Mouse (Mus musculus): Measurements from ENCODE around the gene Xxylt1.

The Xxylt1 gene

GRCm38 (mm10) chr16:31081125-31081664, at the start of gene Xxylt1:
Xxylt1 (minus strand) TSS chr16:31081432.
- in situ Hi-C loops (cut with MboI, MseI), result loop anchor here (10.0 kb wide), 1 partner anchor 1984 kb away; the partner anchor contains the start of gene Lmln

- in situ Hi-C loops (cut with MboI, MseI), result no loop called here
Observed at GRCm38 (mm10) chr16:31128116-31128515, 46.9 kb upstream of the Xxylt1 start.

GRCm38 (mm10) chr16:31124991-31125390, 43.8 kb upstream of the Xxylt1 start:
- in situ Hi-C loops (cut with MboI, MseI), result no loop called here

GRCm38 (mm10) chr16:31121612-31122011, 40.4 kb upstream of the Xxylt1 start:
- in situ Hi-C loops (cut with MboI, MseI), result no loop called here

GRCm38 (mm10) chr16:31113596-31113995, 32.4 kb upstream of the Xxylt1 start:
- in situ Hi-C loops (cut with MboI, MseI), result no loop called here

GRCm38 (mm10) chr16:31101352-31101751, 20.1 kb upstream of the Xxylt1 start:
- in situ Hi-C loops (cut with MboI, MseI), result no loop called here

GRCm38 (mm10) chr16:31099906-31100305, 18.7 kb upstream of the Xxylt1 start:
- in situ Hi-C loops (cut with MboI, MseI), result no loop called here

GRCm38 (mm10) chr16:31094036-31094435, 12.8 kb upstream of the Xxylt1 start:
- in situ Hi-C loops (cut with MboI, MseI), result no loop called here

GRCm38 (mm10) chr16:31093186-31093585, 12.0 kb upstream of the Xxylt1 start:
- in situ Hi-C loops (cut with MboI, MseI), result no loop called here

GRCm38 (mm10) chr16:31081891-31082290, 659 bp upstream of the Xxylt1 start:
- in situ Hi-C loops (cut with MboI, MseI), result loop anchor here (10.0 kb wide), 1 partner anchor 1983 kb away; the partner anchor contains the start of gene Lmln

GRCm38 (mm10) chr16:31080573-31081051, 620 bp downstream of the Xxylt1 start:
- in situ Hi-C loops (cut with MboI, MseI), result loop anchor here (10.0 kb wide), 1 partner anchor 1984 kb away; the partner anchor contains the start of gene Lmln

GRCm38 (mm10) chr16:31077396-31077795, 3.8 kb downstream of the Xxylt1 start:
- in situ Hi-C loops (cut with MboI, MseI), result no loop called here

- in situ Hi-C loops (cut with MboI, MseI), result no loop called here
Observed at GRCm38 (mm10) chr16:31076436-31076835, 4.8 kb downstream of the Xxylt1 start.

- in situ Hi-C loops (cut with MboI, MseI), result loop anchor here (5.0 kb wide), 1 partner anchor 482 kb away; no protein-coding TSS in a partner anchor
Observed at GRCm38 (mm10) chr16:31074324-31074908, 6.8 kb downstream of the Xxylt1 start.

- in situ Hi-C loops (cut with MboI, MseI), result loop anchor here (5.0 kb wide), 1 partner anchor 479 kb away; no protein-coding TSS in a partner anchor
Observed at GRCm38 (mm10) chr16:31071731-31072130, 9.5 kb downstream of the Xxylt1 start.

GRCm38 (mm10) chr16:31070358-31071133, 10.7 kb downstream of the Xxylt1 start:
- in situ Hi-C loops (cut with MboI, MseI), result loop anchor here (5.0 kb wide), 1 partner anchor 478 kb away; no protein-coding TSS in a partner anchor

- in situ Hi-C loops (cut with MboI, MseI), result loop anchor here (5.0 kb wide), 1 partner anchor 477 kb away; no protein-coding TSS in a partner anchor
Observed at GRCm38 (mm10) chr16:31069211-31070166, 11.7 kb downstream of the Xxylt1 start.

- in situ Hi-C loops (cut with MboI, MseI), result no loop called here
Observed at GRCm38 (mm10) chr16:31068280-31068679, 13.0 kb downstream of the Xxylt1 start.

GRCm38 (mm10) chr16:31066344-31067098, 14.7 kb downstream of the Xxylt1 start:
- in situ Hi-C loops (cut with MboI, MseI), result no loop called here

GRCm38 (mm10) chr16:31064782-31065181, 16.4 kb downstream of the Xxylt1 start:
- in situ Hi-C loops (cut with MboI, MseI), result no loop called here
